Mouse (Mus musculus): Measurements from ENCODE around the gene Cdh13.

Cdh13 gene

DNA sequence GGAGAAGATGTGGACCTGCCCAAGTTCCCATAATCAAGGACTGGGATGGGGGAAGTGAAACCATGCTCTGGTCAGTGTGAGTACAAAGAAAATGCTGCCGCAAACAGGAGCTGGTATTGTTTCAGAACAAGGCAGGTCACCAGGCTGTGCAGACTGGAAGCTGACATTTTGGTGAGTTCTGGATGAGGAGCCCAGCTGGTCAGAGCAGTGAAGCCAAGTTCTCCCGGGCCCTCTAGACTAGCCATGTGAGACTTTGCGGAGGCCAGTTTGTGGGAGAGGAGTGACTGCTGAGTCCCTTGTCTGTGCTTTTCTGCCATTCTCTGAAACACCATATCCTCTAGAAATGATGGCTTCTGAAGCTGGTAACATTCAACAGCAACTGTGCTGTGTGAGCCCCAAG, 829.3 kb downstream of the Cdh13 start:
- DNase-seq: no peak

GRCm38 (mm10) chr8:119121236-119121635, 837.7 kb downstream of the Cdh13 start:
- DNase-seq: no peak

DNA sequence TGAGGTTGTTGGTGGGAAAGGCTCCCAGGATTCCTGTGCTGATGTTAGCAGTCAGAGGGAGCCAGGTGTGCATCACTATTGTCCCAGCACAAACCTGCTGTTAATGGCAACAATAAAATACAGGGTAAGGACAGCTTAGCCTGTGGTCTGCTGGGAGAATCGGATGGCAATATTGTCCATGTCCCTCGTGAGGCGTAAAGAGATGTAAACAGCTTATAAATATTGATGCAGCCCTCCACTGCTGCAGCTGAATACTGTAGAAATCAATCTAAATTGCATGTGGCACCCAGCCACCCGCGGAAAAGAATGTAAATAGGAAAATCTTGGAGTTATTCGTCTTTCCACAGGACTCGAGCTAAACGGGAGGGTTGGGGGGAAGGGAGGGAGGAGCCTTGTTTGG, 844.3 kb downstream of the Cdh13 start:
- DNase-seq: no peak

- no peak for DNase-seq
Observed at GRCm38 (mm10) chr8:119128266-119128665, 844.7 kb downstream of the Cdh13 start.

- no peak for DNase-seq
Observed at GRCm38 (mm10) chr8:119156454-119156921, 873.0 kb downstream of the Cdh13 start.

- DNase-seq: no peak
Observed at GRCm38 (mm10) chr8:119158628-119159027, 875.1 kb downstream of the Cdh13 start.

- DNase-seq: no peak
Observed at GRCm38 (mm10) chr8:119159794-119160193, 876.3 kb downstream of the Cdh13 start.

GRCm38 (mm10) chr8:119164076-119164475, 880.5 kb downstream of the Cdh13 start:
- no peak for DNase-seq

DNA sequence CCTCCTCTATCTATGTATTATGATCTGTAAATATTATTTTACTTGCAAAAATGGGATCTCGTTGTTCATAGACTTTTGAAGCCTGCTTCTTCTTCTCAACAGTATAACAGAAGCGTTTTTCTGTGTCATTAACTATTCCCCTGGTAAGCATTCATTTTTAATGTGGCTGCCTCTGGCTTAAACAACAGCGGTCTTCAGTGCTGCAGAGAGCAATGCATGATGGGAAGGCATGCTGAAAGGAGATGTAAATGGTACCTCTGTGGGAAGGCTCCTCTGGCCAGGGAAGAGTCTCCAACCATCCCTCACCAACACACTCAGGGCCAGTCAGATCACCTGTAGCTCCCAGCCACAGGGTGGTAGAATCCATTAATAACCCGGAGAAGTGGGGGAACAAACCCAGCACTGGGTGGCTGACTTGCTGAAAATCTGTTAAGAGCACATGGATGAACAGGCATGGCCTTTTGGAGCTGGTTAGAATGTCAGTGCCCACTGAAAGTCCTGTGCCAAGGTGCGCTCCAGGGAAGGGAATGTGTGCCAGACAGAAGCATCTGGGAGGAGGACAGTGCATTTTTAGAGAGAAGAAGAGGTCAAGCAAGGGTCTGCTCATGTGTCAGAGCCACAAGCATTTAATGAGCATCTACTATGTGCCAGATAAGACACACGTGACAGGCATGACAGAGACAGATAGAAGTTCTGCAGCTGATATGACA, 893.8 kb downstream of the Cdh13 start:
- DNase-seq: no peak

DNA sequence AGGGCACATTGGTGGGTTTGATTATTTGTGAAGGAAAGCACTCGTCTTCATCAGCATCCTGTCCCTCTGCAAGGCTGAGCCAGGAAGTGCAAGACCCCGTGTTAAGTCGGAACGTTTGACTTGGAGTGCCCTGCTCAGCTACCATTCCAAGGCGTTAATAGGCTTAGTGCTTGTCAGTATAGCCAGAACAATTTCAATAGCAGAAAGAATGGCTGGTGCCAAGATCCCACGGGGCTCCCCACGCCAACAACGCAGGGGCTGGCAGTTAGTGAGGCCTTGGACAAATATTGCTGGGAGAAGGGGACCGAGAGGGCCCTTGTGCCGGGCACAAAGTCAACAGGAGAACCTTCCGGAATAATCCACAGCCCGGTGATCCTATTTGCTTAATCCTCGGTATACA, 897.1 kb downstream of the Cdh13 start:
- DNase-seq: no peak

- no peak for DNase-seq
Observed at GRCm38 (mm10) chr8:119195695-119196094, 912.2 kb downstream of the Cdh13 start.

DNA sequence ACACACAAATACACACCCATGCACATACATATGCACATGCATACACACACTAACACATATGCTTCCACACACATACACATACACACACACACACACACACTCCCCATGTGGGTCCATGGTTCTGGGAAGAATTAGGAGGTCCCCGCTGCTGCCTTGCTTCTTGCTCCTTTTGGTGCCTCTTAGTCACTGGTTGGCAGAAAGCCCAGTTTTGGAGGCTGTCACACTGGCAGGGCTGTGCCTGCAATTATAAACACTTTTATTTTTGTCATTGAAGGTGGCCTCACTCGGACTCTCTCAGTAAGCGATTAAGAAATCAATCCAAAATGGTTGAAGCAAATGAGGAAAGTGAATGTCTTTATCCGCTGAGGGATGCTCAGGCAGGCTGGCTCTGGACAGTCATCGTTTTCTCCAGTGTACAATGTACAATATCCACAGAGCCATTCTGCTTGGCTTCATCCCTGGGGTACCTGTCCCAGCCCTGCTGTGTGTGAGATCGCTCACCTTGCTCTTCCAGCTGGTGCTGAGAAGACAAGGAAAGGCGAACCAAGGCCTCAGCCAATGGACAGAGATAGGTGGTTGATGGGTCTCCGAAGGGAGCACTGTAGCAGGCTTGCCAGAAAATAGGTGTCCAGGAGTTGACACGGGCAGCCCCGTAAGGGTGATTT, 913.1 kb downstream of the Cdh13 start:
- no peak for DNase-seq

DNA sequence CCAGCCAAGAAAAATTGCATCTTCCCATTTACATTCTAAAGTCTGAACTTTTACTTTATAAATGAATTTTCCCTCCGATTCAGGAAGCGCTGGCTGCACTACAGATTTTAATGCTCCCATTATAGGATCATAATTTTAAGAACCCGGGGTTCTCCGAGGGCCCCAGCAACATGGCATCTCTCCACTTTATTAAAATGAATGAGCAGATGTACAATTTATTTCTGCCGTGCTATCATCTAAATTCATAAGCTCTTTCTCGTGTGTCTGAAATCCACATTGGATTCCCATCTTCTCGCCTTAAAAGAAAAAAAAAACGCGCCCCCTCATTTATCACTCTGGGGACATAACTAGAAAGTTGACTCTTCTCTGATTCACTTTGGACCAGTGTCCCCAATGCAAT, 925.0 kb downstream of the Cdh13 start:
- DNase-seq: no peak

DNA sequence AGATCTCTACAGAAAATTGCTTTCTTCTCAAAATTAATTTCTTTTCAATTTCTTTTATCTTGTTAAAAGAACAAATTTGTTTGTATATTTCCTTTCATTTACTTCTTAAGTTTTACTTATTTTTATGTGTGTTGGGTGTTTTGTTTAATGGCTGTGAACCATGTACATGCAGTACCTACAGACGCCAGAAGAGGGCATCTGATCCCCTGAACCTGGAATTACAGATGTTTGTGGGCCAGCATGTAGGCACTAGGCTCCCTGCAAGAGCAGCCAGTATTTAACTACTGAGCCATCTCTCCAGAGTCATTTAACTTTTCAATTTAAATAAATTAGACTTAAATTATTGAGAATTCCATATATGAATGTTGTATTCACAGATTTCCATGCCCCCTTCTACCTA, 941.0 kb downstream of the Cdh13 start:
- DNase-seq: no peak

- no peak for DNase-seq
Observed at GRCm38 (mm10) chr8:119245181-119245580, 961.6 kb downstream of the Cdh13 start.

DNA sequence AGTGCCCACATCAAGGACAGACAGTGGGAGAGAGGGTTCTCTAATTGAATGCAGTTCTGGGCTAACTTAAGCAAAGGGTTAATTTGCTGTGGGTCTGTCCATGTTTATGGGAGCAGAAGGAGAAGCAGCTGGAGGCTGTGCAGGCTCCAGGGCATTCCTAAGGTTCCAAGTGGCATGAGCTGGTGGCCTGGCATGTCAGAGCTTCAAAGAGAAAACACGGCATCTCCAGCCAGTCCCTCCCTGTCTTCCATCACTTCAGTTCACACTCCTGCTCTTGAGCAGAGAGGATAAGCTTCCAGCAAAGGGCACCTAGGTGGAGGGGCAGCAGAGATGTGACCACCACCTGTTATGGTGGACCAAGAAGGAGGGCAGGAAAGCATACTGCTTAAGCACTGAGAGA, 962.1 kb downstream of the Cdh13 start:
- DNase-seq: no peak

DNA sequence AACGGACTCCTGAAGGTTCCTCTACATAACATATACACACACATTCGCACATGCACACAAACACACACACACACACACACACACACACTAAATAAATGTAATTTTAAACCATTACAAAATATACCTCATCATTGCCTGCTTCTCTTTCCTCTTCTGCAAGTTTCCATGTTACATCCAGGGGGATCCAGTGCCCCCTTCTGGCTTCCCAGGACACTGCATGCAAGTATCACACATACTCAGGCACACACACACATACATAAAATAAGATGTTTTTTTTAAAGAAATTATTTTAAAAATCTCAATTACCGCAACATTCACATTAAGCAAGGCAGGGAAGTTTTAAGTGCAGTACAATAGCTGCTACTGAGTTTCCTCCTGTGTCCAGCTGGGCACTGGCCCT, 970.8 kb downstream of the Cdh13 start:
- DNase-seq: no peak

DNA sequence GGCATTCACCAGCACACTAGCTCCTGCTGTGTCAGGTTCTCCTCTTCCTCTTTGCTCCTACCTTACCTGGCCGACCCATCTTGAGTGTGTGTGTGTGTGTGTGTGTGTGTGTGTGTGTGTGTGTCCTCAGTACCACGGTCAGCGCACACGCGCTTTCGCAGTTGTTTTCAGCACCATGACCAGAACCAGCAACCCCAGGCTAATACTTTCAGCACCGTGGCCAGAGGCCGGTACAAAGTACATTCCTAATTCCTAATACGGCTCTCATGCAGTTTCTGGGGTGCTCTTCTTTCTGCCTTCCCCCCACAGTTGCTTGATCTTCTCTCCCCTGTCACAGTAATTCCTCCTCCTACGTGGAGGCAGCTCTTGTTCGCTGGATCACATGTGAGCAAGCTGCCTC, 975.1 kb downstream of the Cdh13 start:
- DNase-seq: peak; percentile 5

GRCm38 (mm10) chr8:119263750-119264149, 980.2 kb downstream of the Cdh13 start:
- no peak for DNase-seq

DNA sequence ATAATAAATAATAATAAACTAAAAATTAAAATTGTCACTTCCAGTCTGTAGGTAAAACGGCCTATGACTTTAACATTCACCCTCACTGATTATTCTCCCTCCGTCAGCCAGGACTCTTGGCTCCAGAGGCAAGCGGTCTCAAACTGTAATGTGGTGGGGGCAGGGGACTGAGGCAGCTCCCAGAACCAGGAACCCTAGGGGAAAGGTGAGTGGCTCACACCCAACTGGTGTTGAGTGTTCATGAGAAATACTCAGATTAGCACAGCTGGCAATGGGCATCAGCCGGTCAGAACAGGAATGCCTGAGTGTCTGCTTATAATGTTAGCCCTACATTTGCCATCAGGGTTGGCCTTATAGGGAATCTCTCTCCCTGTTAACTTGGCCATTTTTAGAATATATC, 982.8 kb downstream of the Cdh13 start:
- DNase-seq: no peak

DNA sequence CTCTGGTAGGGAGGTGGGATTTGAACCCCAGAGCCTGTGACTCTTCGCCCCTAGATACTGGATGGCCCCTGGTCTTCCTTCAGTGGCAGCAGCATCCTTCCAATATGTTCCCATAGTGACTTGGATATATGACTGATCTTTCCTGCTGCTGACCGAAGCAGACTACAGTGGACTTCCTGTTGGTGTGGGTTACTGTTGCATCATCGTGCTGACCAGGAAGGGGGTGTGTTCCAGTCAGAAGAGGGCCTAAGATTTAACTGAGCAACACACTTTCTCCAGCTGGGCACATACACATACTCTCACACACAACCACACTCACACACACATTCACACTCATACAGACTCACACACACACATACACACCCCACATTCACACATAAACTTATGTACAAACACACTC, 986.0 kb downstream of the Cdh13 start:
- DNase-seq: no peak

- no peak for DNase-seq
Observed at GRCm38 (mm10) chr8:119270371-119270770, 986.8 kb downstream of the Cdh13 start.

- DNase-seq: no peak
Observed at GRCm38 (mm10) chr8:119272891-119273290, 989.4 kb downstream of the Cdh13 start.

DNA sequence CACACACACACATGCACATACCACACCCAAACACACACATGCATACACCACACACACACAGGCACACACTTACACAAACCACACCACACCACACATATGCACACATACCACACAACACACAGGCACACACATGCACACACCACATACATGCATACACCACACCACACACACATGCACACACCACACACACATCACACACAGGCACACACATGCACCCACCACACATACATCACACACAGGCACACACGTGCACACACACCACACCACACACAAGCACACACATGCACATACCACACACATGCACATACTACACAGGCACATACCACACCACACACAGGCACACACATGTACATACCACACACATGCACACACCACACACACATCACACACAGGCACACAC, 991.9 kb downstream of the Cdh13 start:
- no peak for DNase-seq

GRCm38 (mm10) chr8:119277047-119277451, 993.5 kb downstream of the Cdh13 start:
- no peak for DNase-seq

Data from kidney, adult 11 months (tissue).